Mouse (Mus musculus): ENCODE results near the gene Gm17949.

The Gm17949 gene

GRCm38 (mm10) chr17:57011236-57012141 is at the start of gene Gm17949, which contains the start of gene Gtf2f1:
Gene Gm17949, plus strand, starts transcription at chr17:57011469.
Gene Gtf2f1, minus strand, starts transcription at chr17:57011288.
- peak; percentile 100 for DNase-seq (ENCODE audit: low read depth)

GRCm38 (mm10) chr17:56961880-56962279 is 49.4 kb upstream of the Gm17949 start:
- DNase-seq (ENCODE audit: low read depth), result peak; percentile 39

GRCm38 (mm10) chr17:56962642-56963405 is 48.4 kb upstream of the Gm17949 start:
- DNase-seq (ENCODE audit: low read depth), result no peak

- no peak for DNase-seq (ENCODE audit: low read depth)
Observed at GRCm38 (mm10) chr17:56963646-56964045, 47.6 kb upstream of the Gm17949 start.

- DNase-seq (ENCODE audit: low read depth), result no peak
Observed at GRCm38 (mm10) chr17:56969321-56969720, 41.9 kb upstream of the Gm17949 start.

GRCm38 (mm10) chr17:56970081-56970480 is 41.2 kb upstream of the Gm17949 start:
- DNase-seq (ENCODE audit: low read depth), result no peak

- no peak for DNase-seq (ENCODE audit: low read depth)
Observed at GRCm38 (mm10) chr17:56973956-56974707, 37.1 kb upstream of the Gm17949 start.

- DNase-seq (ENCODE audit: low read depth), result no peak
Observed at GRCm38 (mm10) chr17:56974708-56975240, 36.5 kb upstream of the Gm17949 start.

GRCm38 (mm10) chr17:56975391-56975790 is 35.9 kb upstream of the Gm17949 start:
- DNase-seq (ENCODE audit: low read depth), result no peak

- DNase-seq (ENCODE audit: low read depth), result no peak
Observed at GRCm38 (mm10) chr17:56976531-56977390, 34.5 kb upstream of the Gm17949 start.

GRCm38 (mm10) chr17:56979524-56979923 is 31.7 kb upstream of the Gm17949 start:
- DNase-seq (ENCODE audit: low read depth), result no peak

GRCm38 (mm10) chr17:56981049-56981448 is 30.2 kb upstream of the Gm17949 start:
- DNase-seq (ENCODE audit: low read depth), result no peak

- no peak for DNase-seq (ENCODE audit: low read depth)
Observed at GRCm38 (mm10) chr17:56982013-56982412, 29.3 kb upstream of the Gm17949 start, which contains the start of gene Acer1. Gene Acer1, minus strand, starts transcription at chr17:56982126.

- no peak for DNase-seq (ENCODE audit: low read depth)
Observed at GRCm38 (mm10) chr17:56984886-56985285, 26.4 kb upstream of the Gm17949 start.

GRCm38 (mm10) chr17:56985656-56986055 is 25.6 kb upstream of the Gm17949 start:
- DNase-seq (ENCODE audit: low read depth), result no peak

GRCm38 (mm10) chr17:56986105-56986805 is 25.0 kb upstream of the Gm17949 start:
- no peak for DNase-seq (ENCODE audit: low read depth)

- no peak for DNase-seq (ENCODE audit: low read depth)
Observed at GRCm38 (mm10) chr17:56988441-56988840, 22.8 kb upstream of the Gm17949 start.

- DNase-seq (ENCODE audit: low read depth), result no peak
Observed at GRCm38 (mm10) chr17:56988921-56989430, 22.3 kb upstream of the Gm17949 start.

GRCm38 (mm10) chr17:56989467-56990114 is 21.7 kb upstream of the Gm17949 start:
- DNase-seq (ENCODE audit: low read depth), result no peak
